Mouse (Mus musculus) spleen, embryonic (tissue): ENCODE measurements around the gene Olfr605.
"Not testable (repeated sequence)": the region's sequence is repeated elsewhere in the genome, so short reads cannot be mapped to it uniquely, and the experiment has no call there.

ENCODE experiments used
- CTCF ChIA-PET: fragments of 350-600 bp; sonication (Branson Sonifier 250); formaldehyde crosslinking; loops from one replicate; lab custom pipeline; 2022; lab: Charles Lee

Gene Olfr605

GRCm38 (mm10) chr7:103445339-103445738, at the start of gene Olfr605:
TSS of gene Olfr605 (minus strand) at chr7:103445439.
- CTCF ChIA-PET = no interaction called here

- CTCF ChIA-PET = not testable (repeated sequence)
These were observed 31.9 kb upstream of the Olfr605 start for GRCm38 (mm10) chr7:103477106-103477505.

GRCm38 (mm10) chr7:103469577-103469976, 24.3 kb upstream of the Olfr605 start, which contains the start of gene Olfr608:
TSS of gene Olfr608 (plus strand) at chr7:103469877.
- CTCF ChIA-PET = no interaction called here

- CTCF ChIA-PET = no interaction called here
These were observed 15.4 kb upstream of the Olfr605 start for GRCm38 (mm10) chr7:103460590-103460989.

- CTCF ChIA-PET = no interaction called here
These were observed 3.5 kb upstream of the Olfr605 start, which contains the start of gene Olfr606 for GRCm38 (mm10) chr7:103448746-103449145. TSS of gene Olfr606 (plus strand) at chr7:103449046.

- CTCF ChIA-PET = not testable (repeated sequence)
These were observed 30.5 kb downstream of the Olfr605 start, which contains the start of gene Usp17lc for GRCm38 (mm10) chr7:103414772-103415171. TSS of gene Usp17lc (plus strand) at chr7:103415072.

- CTCF ChIA-PET = not testable (repeated sequence)
These were observed 38.7 kb downstream of the Olfr605 start for GRCm38 (mm10) chr7:103406521-103407055.

GRCm38 (mm10) chr7:103398981-103399380, 46.3 kb downstream of the Olfr605 start:
- CTCF ChIA-PET = interaction anchor here (0.6 kb wide), 1 partner anchor 9 kb away, joined by 3 read pairs; no protein-coding TSS in a partner anchor

GRCm38 (mm10) chr7:103397758-103398157, 47.5 kb downstream of the Olfr605 start:
- CTCF ChIA-PET = no interaction called here
